Mouse (Mus musculus) olfactory bulb, adult 2 months (tissue): ENCODE data around the gene Swap70. TPM values are rescaled to one million over a fixed set of nuclear protein-coding genes. Genes with fewer than 3 reads are reported as not detected.

Source experiments
- H3K27ac ChIP-seq: fragments of 200-500 bp; 2 replicates; pipeline ENCODE4 v1.5.1; 2012; ENCODE audit warnings: low read depth, low read length; ENCODE audit not compliant: insufficient read depth
- H3K4me1 ChIP-seq: fragments of 200-500 bp; 2 replicates; pipeline ENCODE4 v1.6.1; 2012; ENCODE audit warnings: low read length; ENCODE audit not compliant: control insufficient read depth, insufficient read depth
- H3K4me3 ChIP-seq: fragments of 200-500 bp; 2 replicates; pipeline ENCODE4 v1.5.1; 2012; ENCODE audit warnings: mild to moderate bottlenecking, low read depth, low read length, moderate library complexity; ENCODE audit not compliant: insufficient read depth
- CTCF ChIP-seq: fragments of 200-500 bp; IDR thresholded peaks from 2 replicates; pipeline ENCODE4 v1.5.1; 2012; ENCODE audit warnings: low read depth, mild to moderate bottlenecking, low read length, moderate library complexity; ENCODE audit not compliant: insufficient read depth
- POLR2A ChIP-seq: fragments of 200-500 bp; IDR thresholded peaks from 2 replicates; pipeline ENCODE4 v1.6.1; 2012; ENCODE audit warnings: mild to moderate bottlenecking, low read depth, low read length, moderate library complexity; ENCODE audit not compliant: insufficient read depth
- WGBS: fragments of 180-500 bp; shearing (Covaris S2); methylation state at CpG from one replicate; pipeline ENCODE4 v1.1.7; 2018; 5-methylcytosine and 5-hydroxymethylcytosine counted together
- polyA plus RNA-seq: library from polyadenylated mRNA; stranded (reverse); fragments of >200 nt; gene quantifications from 2 replicates; pipeline ENCODE4 v1.2.4, GENCODE M21; 2012; ENCODE audit warnings: low replicate concordance; ENCODE audit not compliant: missing spikeins, insufficient read depth, insufficient read length

The Swap70 gene
- polyA plus RNA-seq, 1 experiment = not detected

DNA sequence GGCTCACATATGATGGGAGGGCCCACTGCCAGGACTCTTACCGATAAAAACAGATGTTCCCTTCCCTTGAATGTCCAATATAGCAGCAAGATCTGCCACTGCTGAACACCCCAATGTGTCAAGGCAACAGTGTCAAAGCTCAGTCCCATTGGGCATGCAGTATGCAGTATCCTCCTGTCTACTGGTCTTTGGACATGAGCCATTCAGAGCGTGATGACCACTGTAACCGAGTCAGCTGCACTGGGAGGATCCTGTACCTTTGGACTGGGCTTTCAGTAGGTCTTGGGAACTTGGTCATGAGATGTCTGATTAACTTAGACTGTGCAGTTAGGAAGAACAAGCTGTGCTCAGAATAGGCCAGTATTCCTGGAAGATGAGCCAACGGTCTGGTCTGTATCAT is 84.0 kb downstream of the Swap70 start:
- 87% methylated on average over 4 of the region's 4 CpGs for WGBS
- Histone ChIP-seq H3K27ac (no peak overlapping the region), H3K4me3 (no peak overlapping the region), H3K4me1 (no peaks in the 10 kb centered on the region)
- TF ChIP-seq POLR2A (no peak), CTCF (no peak)

DNA sequence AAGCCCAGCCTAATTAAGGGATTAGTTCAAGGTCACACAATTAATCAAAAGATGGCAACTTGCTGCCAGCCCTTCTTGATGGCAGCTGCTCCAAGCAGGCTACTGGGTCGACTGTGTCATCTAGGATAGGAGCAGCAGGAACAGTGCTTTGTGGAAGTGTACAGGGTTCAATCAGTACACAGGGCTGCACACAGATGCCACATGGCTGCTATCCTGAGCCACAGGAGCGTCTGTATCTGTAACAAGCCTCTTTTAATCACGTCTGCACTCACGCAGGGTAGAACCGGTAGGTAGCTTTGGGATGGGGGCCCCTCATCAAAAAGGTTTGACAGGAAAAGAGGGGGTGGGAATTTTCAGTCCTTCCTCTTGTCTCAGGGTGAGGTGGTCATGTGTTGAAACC is 84.8 kb downstream of the Swap70 start:
- H3K27ac ChIP-seq = no peak overlapping the region
- TF ChIP-seq CTCF = no peak
- TF ChIP-seq POLR2A = no peak
- H3K4me1 ChIP-seq = peaks cover 1% of the 10 kb centered on the region; the same call in 1 of the 2 replicates
- WGBS = 75% methylated on average over 5 of the region's 5 CpGs
- H3K4me3 ChIP-seq = no peak overlapping the region

DNA sequence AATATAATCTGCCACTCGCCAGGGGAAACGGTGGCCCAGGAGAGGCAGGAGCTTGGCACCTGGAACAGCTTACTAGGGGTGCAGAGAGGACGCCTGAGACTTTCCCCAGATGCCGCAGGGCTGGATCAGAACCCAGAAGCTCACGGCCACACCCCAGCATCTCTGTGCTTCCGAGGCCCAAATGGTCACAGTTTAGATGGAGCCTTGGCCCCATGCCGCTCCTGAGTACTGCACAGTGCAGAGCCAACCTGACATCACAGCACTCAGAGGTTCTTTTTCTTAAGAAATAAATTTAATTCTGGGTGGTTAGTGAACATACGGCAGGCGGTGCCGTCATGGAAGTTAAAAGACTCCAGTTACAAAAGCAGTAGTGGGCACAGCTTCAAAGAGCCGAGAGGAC is 86.2 kb downstream of the Swap70 start:
- peaks cover 4% of the 10 kb centered on the region; the same call in 1 of the 2 replicates for H3K4me1 ChIP-seq
- no peak overlapping the region for H3K27ac ChIP-seq
- no peak overlapping the region for H3K4me3 ChIP-seq
- 89% methylated on average over 11 of the region's 11 CpGs for WGBS
- TF ChIP-seq POLR2A (no peak), CTCF (no peak)

DNA sequence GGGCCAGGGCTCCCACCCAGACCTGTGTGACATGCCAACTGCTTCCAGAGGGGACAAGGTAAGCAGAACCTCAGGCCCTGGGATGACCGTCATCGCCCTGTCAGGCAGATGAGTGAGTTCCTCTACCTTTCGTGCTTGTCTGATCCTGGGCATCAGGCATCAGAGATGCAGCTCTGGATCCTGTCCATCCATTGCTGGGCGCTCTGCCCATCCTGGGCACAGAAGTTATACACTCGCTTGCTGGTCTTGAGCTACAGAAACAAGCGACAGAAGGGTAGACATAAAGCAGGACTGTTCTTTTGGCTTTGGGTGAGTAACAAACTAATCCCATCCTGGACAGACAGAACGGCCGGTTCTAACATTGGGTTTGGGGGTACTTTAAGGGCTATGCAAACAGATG is 87.7 kb downstream of the Swap70 start:
- Histone ChIP-seq H3K4me3 (no peak overlapping the region), H3K4me1 (peaks cover 4% of the 10 kb centered on the region; the same call in 1 of the 2 replicates), H3K27ac (no peak overlapping the region)
- TF ChIP-seq POLR2A (no peak), CTCF (no peak)
- WGBS = 81% methylated on average over 8 of the region's 8 CpGs

DNA sequence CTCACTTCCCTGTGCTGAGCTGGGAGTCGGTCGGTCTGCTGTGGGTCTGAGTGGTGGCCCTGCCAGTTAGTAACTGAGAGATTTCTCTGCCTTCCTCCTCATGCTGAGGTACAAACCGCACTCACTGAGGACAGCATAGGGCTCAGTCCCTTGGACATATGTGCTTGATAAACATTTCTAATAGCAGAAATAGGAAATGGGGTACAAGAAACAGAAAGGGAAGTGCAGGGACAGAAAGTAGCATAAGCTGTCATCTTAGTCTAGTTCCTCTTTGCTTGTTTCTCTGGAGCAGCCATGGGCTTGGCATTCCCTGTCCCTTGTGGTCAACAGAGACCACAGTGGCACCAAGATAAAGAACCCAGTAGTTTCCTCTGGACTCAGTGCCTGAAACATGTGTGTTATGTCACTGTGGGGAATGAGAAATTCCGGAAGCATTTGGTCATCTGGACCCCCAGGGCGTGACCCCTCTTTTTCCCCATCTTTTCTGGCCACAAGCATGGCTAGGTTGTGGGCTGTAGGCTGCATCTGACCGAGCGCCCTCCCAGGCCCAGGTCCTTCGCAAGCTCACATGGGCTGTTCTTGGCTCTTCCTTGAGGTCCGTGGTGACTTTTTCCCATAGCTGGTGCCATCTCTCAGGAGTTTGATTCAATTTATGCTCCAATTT is 92.0 kb downstream of the Swap70 start:
- TF ChIP-seq CTCF = no peak
- no peak for TF ChIP-seq POLR2A
- H3K27ac ChIP-seq = no peak overlapping the region
- H3K4me1 ChIP-seq = peaks cover 4% of the 10 kb centered on the region; the same call in 1 of the 2 replicates
- H3K4me3 ChIP-seq = no peak overlapping the region
- WGBS = 93% methylated on average over 9 of the region's 9 CpGs

DNA sequence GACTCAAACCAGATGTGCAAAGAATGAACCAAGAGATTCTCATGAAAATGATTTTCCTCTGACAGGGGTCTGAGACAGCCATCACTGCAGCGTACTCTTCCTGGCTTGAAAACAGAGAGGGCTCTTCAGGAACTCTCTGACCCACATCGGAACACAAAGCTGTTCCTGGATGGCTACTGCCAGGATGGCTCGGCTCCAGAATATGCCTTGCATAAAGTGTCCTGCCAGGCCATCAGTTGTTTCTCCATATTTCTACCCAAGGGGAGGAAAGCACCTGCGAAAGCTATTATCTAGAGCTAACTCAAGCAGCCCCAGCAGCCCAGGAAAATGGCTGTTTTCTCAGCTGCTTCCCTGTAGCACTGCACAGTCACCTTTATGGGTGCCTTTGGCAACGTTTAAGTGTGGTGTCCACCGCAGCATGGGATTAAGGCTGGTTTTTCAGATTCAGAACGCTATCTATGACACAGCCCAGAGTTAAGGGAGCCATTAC is 92.9 kb downstream of the Swap70 start:
- 84% methylated on average over 7 of the region's 7 CpGs for WGBS
- Histone ChIP-seq H3K4me1 (peaks cover 4% of the 10 kb centered on the region; the same call in 1 of the 2 replicates), H3K27ac (no peak overlapping the region), H3K4me3 (no peak overlapping the region)
- TF ChIP-seq CTCF (no peak), POLR2A (no peak)

DNA sequence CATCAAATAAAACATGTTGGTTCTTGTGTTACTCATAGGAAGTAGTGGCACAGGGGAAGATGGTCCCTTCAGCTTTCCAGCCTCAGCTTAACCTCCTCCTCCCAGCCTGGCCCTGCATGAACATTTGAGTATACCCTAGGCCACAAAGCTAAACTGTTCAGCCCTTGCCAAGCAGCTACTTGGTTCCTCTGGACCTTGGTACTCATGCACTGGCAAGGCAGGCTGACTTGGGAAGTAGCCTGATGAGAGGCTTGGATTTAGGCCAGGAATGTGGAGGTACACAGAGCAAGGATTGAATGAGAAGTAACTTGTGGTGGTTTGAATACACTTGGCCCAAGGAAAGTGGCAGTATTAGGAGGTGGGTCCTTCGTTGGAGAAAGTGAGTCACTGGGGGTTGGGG is 93.8 kb downstream of the Swap70 start:
- 64% methylated on average over 1 of the region's 1 CpGs for WGBS
- H3K27ac ChIP-seq = no peak overlapping the region
- TF ChIP-seq CTCF = no peak
- TF ChIP-seq POLR2A = no peak

DNA sequence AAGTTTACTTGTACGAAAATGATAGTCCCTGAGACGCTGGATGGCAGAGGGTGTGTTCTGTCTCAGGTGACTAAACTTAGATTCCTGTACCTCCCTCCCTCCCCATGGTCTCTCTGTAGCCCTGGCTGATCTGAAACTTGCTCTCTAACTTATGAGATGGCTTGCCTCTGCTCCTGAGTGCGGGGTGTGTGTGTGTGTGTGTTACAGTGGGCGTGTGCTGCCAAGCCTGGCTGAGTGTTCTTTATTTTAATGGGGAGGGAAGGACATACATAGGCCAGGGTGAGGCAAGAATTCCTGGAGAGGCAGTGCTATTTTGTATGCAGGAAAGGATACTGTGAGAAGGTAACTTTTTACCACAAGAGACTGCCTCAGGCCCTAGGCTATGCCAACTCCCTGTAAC is 95.9 kb downstream of the Swap70 start:
- peaks cover 5% of the 10 kb centered on the region; the same call in 1 of the 2 replicates for H3K4me1 ChIP-seq
- H3K4me3 ChIP-seq = no peak overlapping the region
- no peak overlapping the region for H3K27ac ChIP-seq
- WGBS = 92% methylated on average over 4 of the region's 4 CpGs
- TF ChIP-seq CTCF = no peak
- no peak for TF ChIP-seq POLR2A

More for the DNA sequence above, 93.8 kb downstream of the Swap70 start:
- no peak overlapping the region for H3K4me3 ChIP-seq
- H3K4me1 ChIP-seq = peaks cover 4% of the 10 kb centered on the region; the same call in 1 of the 2 replicates

DNA sequence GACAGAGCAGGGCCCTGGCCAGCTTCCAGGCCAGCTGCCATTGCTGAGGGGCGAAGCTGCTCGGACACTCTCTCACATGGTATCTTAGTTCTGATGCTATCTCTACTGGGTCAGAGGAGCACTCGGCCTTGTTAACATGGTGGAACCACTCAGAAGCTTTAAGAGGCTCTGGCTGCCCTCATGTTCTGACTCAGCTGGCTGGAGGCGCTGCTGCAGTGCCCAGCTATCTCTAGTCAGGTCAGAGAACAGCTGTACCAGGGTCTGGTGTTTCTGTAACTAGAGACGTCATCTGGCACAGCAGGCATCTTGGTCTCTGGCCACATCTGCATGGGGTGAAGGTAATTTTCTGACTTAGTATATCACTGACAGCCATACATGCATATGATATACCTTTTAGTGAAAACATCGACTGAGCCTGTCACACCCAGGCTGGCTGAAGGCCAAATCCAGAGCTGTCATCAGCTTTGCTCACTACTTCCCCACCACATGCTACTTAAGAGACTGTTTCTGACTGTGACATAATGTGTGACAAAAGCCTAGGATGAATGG is 97.5 kb downstream of the Swap70 start:
- Histone ChIP-seq H3K27ac (no peak overlapping the region), H3K4me3 (no peak overlapping the region), H3K4me1 (0 out of 2 replicates have a peak, but pooled peaks cover 2% of the 10 kb centered on the region)
- TF ChIP-seq CTCF (no peak), POLR2A (no peak)
- 63% methylated on average over 6 of the region's 6 CpGs for WGBS
